Mouse (Mus musculus): ENCODE results near the gene Gm11096.

Gm11096 gene

DNA sequence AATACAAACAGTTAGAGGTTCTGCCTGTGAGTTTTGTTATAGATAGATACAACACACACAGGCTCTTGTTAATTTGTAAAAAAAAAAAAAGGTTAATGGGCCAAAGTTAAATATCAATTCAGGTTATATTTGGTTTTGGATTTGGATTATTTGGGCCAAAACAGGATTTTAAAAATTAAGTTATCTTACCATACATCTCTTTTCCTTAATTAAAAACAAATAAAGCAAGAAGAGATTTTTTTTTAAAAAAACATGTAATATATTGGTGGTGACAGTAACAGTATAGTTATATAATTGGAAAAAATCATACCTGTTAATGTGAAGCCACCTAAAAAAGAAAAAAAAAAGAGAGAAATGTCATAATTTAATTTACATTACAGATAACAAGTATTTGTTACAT, at the start of gene Gm11096:
Gene Gm11096 (plus strand): TSS at position 301 of the 400 bp plus-strand sequence.
- in situ Hi-C loops (cut with MboI; ENCODE audit: low sequenced_read_pairs): no loop called here

DNA sequence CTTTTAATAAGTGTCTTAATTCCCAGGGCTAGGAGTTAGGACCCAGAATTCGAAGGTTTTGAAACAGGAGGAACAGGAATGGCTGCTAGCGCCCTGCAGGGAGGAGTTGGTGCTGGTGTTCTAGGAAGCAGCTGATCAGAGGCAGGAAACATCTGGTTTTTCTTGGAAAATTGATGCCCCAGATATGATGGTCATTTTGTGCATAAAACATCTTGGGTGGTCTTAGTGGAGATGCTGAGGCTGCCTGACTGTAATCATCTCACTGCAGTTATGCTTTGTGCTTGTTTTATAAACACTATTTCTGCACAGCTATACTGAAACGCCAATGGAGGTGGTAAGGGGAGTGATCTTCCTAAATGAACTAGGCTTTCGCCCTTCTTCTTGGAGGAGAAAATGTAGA, 48.5 kb upstream of the Gm11096 start:
- in situ Hi-C loops (cut with MboI; ENCODE audit: low sequenced_read_pairs): no loop called here

DNA sequence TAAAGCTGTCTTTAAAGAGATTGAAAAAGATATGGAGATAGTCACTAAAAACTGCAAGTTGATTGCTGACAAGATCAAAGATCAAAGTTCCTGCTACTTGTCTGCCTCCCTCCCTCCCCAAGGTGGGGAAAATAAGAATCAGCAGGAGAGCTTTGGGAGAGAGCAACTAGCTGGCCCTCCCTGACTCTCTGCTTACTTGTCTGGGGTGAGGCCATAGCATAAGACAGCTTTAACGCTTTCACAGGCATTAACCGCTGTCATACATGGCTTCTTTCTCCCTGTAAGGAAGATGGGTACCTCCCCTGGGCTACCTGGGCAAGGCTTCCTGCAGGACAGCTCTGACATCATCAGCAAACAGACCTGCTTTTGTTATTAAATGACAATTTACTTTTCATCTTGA, 47.4 kb upstream of the Gm11096 start:
- in situ Hi-C loops (cut with MboI; ENCODE audit: low sequenced_read_pairs): no loop called here

DNA sequence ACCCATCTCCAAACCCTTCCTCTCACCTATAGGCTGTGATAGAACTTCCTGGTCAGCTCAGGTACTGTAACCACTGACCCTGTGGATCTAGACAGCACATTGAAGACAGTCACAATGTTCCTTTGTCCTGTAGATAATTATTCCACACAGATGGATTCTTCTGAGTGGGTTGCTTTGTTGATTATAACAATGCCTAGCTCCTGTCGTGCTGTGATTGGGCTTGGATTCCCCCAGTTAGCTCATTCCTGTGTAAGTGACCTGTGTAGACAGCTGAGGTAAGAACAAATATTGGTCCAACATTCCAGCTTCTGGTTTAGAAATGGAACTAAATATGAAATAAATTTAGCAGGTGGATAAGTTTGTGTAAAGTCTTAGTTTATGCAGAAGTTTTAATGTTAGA, 44.1 kb upstream of the Gm11096 start:
- in situ Hi-C loops (cut with MboI; ENCODE audit: low sequenced_read_pairs): no loop called here

DNA sequence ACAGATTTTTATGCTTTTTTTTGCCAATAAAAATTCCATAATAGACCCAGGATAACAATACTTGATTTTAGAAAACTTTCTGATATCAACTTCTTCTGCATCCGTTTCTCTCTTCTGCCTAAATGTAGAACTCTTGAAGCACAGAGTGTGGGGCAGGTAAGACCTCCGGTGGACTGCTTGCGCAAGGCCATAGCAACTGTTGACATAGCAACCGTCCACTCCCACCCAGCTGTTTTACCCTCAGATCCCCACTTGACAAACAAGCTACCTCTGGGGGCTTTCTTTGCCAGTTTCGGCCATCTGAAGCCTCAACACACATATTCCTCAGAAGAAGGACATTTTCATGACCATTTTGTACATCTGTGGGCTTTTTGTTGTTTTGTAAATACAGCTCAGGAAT, 41.2 kb upstream of the Gm11096 start:
- in situ Hi-C loops (cut with MboI; ENCODE audit: low sequenced_read_pairs): no loop called here

DNA sequence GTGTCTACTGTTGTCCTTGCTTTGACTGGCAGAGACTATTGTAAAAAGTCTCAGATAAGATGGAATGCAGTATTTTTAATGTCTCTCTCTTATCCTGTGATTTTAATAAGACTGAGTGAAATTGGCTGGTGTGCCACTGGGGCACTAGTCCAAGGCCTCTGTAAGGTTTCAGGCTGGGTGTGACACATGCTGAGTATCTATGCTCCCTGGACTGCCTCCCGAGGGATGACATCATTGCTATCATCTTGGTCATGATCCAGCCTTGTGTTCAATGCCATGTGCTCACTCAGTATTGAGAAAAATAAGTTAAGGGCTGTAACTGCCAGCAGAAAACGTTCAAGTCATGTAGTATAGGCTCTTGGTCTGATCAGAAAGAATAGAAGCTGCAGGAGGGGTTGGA, 38.9 kb upstream of the Gm11096 start:
- in situ Hi-C loops (cut with MboI; ENCODE audit: low sequenced_read_pairs): no loop called here

DNA sequence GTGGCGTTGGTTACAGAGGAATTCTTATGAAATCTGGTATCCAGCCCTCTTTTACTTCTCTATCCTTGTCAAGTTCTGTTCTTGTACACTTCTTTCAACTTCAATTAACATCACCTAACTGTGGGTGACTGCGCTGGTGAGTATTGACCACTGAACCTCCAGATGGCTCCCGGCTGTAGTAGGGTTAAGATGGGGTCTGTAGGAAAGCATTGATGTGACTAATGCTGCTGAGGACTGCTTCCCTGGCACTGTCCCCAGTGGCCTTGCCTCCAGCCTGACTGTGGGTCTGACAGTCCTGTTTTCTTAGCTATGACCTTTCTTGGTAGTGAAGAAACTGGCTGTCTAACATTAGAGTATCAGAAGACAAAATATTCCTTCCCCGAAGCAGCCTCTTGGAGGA, 38.4 kb upstream of the Gm11096 start:
- in situ Hi-C loops (cut with MboI; ENCODE audit: low sequenced_read_pairs): no loop called here

DNA sequence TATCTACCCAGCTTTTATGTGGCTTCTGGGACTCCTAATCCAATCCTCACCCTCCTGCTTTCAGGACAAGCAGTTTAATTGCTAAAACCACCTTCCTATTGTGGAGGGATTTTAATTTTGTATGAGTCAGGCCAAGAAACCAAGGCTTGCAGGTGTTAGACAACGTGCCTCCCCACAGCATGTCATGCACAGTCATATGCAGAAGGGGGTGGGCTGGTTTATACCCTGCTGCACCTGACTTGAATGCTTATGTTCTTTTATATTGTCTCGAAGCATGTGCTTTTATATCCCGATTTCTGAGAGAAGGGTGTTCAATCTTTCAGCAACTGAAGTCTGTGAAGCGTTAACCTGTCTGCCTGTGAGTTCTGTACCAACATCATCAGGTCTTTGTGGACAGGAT, 37.3 kb upstream of the Gm11096 start:
- in situ Hi-C loops (cut with MboI; ENCODE audit: low sequenced_read_pairs): no loop called here

DNA sequence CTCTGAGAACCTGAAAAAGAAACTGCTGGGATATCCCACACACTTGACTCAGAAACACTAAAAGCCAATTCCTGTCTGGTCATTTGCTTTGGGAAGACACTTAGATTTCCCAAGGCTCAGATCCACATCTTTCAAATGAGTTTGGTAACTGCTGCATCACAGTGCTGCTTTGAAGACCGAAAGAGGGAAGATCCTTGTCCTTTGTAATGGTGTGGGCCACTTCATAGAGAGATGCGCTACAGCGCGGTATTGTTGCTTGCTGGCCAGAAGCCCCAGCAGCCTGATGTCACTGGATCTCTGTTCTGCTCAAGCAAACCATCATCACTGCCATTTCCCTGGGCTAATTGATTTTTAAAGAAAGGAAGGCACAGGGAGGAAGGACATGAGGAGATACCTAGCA, 28.8 kb upstream of the Gm11096 start:
- in situ Hi-C loops (cut with MboI; ENCODE audit: low sequenced_read_pairs): no loop called here

DNA sequence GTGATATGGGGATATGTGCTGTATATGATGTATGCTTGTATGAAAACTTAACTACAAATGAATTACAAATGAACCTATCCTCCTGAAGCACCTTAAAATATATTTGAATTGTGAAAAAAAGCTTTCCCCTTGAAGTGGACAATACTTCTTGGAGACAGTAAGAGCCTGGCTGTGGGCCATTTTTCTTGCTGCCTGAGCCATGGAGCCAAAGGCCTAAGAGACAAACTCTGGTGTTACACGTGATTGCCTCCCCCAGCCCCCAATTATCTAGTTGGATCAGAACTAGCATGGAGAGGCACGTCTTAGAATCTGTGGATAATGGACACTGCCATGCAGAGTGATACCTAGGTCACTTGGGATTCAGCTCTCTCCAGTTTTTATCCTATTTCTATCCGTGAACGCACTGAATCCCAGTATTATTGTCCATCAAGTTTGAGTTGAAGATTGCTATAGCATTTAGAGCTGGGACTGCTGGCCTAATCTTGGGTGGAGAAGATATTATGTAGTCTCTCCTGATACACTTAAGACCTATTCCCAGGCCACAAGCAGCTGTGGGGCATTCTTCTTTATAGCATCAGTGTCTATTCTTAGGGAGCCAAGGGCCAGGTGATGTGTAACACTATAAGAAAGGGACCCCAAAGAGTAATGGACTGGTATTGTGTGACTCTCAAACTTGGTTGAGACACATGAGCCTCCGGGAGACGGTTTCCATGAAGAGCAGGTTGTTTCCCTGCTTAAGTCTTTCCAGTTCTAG, 25.0 kb upstream of the Gm11096 start:
- in situ Hi-C loops (cut with MboI; ENCODE audit: low sequenced_read_pairs): no loop called here

DNA sequence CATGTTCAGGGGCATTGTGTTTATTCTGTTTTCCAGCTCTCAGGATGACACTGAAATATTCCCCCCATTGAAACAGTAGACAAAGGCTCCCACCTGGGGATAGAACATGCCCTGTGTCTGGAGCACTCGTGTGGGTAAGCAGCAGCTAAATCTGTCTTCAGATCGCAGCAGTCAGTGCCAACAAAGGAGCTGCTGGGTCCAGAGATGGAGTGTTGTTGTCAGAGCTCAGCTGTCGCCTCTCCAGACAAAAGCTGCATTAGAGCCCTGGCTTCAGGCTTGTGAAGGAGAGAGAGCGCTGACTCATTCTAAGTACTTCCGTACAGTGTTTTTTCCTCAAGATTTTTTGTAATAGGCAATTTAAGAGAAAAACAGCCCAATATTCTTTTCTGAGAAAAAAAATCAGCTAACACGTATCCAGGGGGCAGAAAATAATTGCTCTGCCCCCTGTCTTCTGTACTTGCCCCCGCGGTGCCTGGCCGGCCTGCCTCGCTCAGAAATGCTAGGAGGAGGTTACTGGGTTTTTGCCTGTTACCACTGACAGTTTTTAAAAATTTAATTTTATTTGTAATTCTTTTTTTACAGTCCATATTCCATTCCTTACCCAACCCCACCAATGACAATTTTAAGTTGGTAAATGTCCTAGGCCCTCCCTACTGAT, 21.6 kb upstream of the Gm11096 start:
- in situ Hi-C loops (cut with MboI; ENCODE audit: low sequenced_read_pairs): no loop called here

DNA sequence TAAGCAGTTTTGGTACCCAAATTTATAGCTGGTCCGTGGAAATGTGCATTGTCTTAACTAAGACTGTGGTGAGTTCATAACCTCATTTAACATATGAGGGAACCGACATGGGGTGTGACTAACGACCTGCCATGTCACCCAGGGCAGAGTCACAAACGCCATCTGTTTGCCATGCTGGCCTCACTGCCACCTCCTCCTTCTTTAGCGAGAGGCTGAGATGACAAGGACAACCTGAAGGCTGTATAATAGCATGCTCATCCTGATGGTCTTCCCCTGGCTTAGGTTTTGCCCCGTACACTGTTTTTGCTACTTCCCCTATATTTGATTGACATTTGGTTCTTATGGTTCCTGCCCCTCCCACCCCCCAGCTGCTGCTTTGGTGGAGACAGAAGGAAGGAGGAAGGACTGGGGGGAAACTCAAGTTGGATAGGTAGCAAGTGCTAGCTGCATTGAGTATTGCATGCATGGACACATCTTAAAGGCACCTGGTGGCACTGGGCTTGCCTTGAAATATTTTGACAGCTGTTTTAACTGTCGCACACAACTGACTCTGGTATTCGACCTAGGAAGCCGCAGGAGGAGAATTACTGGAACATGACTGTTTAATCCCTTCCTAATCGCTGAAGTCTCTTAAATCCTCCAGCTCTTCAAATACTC, 17.2 kb upstream of the Gm11096 start:
- in situ Hi-C loops (cut with MboI; ENCODE audit: low sequenced_read_pairs): no loop called here

DNA sequence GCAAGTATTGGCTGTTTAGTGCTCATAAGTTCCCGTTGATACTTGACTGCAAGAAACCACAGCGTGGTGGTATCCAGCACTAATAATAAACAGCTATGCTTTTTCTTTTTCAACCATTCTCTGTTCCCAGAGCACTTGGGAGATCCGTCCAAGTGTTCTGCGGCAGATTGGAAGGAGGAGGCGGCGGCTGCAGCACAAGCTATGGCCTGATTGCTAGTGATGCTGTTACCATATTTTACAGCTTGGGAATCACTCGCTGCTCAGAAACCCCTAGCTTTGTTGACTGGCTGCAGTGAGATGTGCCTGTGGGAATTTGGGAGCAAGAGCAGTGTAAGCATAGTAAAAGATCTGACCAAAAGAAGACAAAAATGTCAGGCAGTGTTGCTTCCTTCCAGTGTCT, 14.3 kb upstream of the Gm11096 start:
- in situ Hi-C loops (cut with MboI; ENCODE audit: low sequenced_read_pairs): no loop called here

DNA sequence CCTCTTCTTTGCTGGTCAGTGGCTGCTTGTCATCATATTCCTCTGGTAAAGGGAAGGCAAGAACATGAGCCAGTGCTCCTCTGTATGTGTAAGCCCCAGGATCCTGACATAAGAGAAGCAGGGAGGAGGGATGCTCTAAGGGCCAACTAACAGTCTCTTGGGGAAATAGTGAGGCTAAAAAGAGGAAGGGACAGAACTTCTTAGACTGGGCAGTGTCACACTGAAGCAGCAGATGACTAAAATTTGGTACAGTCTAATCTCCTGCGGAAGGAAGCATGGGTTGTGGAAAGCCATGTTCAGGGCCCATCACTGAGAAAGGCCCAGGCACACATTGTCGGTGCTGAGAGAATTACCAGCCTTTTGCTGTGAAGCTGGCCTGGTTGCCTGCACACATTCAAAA, 8.8 kb upstream of the Gm11096 start:
- in situ Hi-C loops (cut with MboI; ENCODE audit: low sequenced_read_pairs): no loop called here

DNA sequence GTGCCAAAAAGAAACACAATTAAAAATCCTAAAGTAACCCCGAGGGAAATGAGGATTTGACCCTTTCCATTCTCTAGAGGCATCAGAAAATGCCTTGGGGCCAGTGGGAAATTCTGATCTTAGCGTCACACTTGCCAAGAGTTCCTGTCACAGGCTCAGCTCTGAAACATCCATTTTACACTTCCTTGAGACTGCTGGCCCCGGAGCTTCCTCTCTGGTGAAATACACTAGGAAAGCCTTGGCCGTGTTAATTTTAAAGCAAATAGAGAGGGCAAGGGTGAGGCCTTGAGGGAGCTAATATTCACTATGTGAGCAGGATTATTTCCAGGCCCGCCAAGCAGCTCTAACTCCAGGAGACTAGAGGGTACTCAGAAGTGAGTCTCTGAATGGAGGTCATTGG, 8.4 kb upstream of the Gm11096 start:
- in situ Hi-C loops (cut with MboI; ENCODE audit: low sequenced_read_pairs): no loop called here

DNA sequence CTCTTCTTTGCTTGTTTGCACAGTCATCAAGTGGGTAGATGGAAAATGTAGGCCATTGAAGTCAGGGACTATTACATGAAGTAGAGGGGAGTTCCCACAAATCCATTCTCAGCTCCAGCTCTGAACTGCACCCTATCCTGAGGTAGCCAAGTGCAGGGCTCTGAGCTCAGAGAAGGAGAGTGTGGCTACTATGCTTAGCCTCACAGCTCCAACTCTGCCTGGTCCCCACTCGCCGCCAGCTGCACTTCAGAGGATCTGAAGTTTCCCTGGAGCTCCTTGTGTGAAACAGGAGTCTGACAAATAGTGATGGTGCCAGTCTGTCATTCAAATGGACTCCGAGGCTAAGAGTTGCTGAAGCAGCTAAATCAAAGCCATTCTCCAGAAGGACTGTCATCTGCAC, 13.7 kb downstream of the Gm11096 start:
- in situ Hi-C loops (cut with MboI; ENCODE audit: low sequenced_read_pairs): no loop called here

DNA sequence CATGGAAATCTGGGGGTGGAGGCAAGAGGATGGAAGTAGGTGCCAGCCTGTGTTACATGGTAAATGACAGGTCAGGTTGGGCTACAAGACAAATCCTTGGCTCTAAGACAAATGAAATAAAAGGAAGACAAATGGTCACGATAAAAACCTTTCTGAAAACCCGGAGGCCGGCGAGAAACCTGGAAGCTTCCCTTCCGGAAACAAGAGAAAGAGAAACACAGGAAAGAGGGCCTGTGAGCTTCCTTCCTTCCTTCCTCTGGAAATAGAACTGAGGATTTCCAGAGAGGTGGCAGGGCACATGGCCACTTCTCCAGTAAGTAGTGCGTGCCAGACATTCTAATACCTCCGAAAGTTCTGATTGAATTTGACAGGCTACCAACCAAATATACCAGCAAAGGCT, 14.4 kb downstream of the Gm11096 start:
- in situ Hi-C loops (cut with MboI; ENCODE audit: low sequenced_read_pairs): no loop called here

DNA sequence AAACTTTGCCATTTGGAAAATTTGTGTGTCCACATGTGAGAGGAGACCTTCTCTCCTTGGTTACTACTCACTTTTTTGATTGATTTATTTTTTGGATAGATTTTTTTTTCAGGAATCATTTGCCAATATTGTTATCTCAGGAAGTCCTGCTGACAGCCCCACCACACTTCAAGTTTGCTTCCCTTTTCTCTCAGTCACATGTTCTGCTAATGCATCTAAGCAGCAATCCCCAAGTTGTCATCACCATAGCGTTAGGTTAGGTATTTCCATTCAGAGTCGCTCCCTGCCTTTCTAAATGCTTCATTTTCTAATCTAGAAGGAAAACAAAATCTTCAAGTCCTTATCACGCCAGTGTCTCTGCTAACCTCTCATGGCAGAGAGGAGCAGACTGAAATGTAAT, 17.8 kb downstream of the Gm11096 start:
- in situ Hi-C loops (cut with MboI; ENCODE audit: low sequenced_read_pairs): no loop called here

DNA sequence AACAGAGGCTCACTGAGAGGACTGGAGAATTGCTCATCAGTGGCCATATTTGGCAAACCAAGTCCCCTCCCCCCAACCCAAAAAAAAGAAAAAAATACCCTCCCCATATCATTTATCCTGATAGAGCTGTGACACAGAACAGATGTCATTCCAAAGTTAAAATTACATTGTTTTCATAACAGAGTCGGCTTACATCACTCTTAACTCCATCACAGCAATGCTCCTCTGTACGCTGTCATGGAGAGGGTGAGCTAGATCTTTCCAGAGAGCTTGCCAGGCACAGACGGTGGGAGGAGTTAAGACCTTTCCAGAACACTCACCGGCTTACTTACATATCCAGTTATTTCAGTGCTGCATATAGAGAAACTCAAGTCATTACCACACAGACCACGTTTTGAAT, 27.4 kb downstream of the Gm11096 start:
- in situ Hi-C loops (cut with MboI; ENCODE audit: low sequenced_read_pairs): no loop called here

DNA sequence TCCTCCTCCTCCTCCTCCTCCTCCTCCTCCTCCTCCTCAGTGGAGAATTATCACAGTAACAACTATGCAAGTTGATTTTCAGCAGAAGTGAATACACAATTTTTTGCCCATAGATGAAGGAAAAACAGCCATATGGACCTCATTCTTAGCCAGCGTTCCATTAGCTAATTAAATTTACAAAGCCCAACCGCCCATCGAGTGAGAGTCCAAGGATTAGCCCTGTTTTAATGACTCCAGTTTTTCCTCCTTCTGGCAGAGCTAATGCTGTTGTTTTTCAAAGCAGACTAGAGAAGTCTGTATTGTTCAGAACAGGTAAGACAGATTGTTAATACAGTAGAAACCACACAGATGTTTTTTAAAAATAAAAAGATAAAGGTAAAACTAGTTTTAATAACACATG, 31.8 kb downstream of the Gm11096 start:
- in situ Hi-C loops (cut with MboI; ENCODE audit: low sequenced_read_pairs): no loop called here

DNA sequence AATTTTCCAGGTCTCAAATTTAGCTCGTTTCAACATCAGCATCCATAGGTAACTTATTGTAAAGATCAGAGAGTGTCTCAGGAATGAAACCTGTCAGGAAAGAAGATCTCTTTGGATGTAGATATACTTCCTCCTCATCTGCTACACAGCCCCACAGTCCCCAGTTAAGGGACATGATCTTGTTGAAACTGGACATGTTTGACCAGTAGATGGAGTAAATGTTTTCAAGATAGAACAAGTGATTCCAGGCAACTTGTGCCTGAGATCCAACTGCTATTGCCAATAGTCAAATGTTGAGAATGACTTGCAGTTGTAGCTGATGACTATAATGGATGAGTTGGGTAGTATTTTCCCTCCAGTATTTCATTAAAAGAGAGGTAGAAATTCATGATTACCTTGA, 35.9 kb downstream of the Gm11096 start:
- in situ Hi-C loops (cut with MboI; ENCODE audit: low sequenced_read_pairs): no loop called here

DNA sequence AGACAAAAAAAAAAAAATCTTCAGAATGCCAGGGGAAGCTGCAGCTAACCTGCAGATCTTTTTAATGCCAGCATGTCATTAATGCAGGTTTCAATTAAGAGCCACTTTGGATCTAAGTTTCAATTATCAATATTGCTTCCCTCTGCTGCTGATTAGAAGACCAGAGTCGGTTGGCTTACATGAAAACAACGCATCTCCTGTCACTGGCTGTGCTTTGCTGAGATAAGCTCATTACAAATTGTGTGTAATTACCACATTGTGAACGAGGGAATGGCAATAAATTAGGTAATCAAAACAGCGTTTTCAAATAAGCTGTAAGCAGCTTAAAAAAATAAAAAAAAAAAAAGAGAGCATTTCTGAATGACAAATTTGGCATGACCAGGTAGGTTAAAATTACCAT, 38.2 kb downstream of the Gm11096 start:
- in situ Hi-C loops (cut with MboI; ENCODE audit: low sequenced_read_pairs): no loop called here
